Mouse (Mus musculus) liver, embryonic 12.5 days (tissue): ENCODE measurements around the gene Catsperg1. TPM values are rescaled to one million over a fixed set of nuclear protein-coding genes. Genes with fewer than 3 reads are reported as not detected.
"Not testable (repeated sequence)": the region's sequence is repeated elsewhere in the genome, so short reads cannot be mapped to it uniquely, and the experiment has no call there.

Experiments used
- ATAC-seq: fragments of 200-750 bp; cut with Nextera tagmentation; 2 replicates; pipeline ENCODE4 v1.8.0; 2017; ENCODE audit warnings: moderate number of reproducible peaks, mild to moderate bottlenecking, moderate library complexity
- H3K27ac ChIP-seq: fragments of 300-500 bp; sonication (generic); 2 replicates; pipeline ENCODE4 v1.5.1; 2016; ENCODE audit warnings: mild to moderate bottlenecking
- H3K27me3 ChIP-seq: fragments of 300-500 bp; sonication (generic); replicated peaks from 2 replicates; pipeline ENCODE4 v1.6.1; 2016; ENCODE audit warnings: mild to moderate bottlenecking, moderate library complexity
- H3K36me3 ChIP-seq: fragments of 300-500 bp; sonication (generic); 2 replicates; pipeline ENCODE4 v1.6.1; 2016; ENCODE audit warnings: mild to moderate bottlenecking, moderate library complexity
- H3K4me1 ChIP-seq: fragments of 300-500 bp; sonication (generic); 2 replicates; pipeline ENCODE4 v1.6.1; 2016
- H3K4me2 ChIP-seq: fragments of 300-500 bp; sonication (generic); 2 replicates; pipeline ENCODE4 v1.6.1; 2016; ENCODE audit warnings: mild to moderate bottlenecking, moderate library complexity
- H3K4me3 ChIP-seq: fragments of 300-500 bp; sonication (generic); 2 replicates; pipeline ENCODE4 v1.5.1; 2016; ENCODE audit warnings: mild to moderate bottlenecking, moderate library complexity
- H3K9ac ChIP-seq: fragments of 300-500 bp; sonication (generic); 2 replicates; pipeline ENCODE4 v1.6.1; 2016; ENCODE audit warnings: mild to moderate bottlenecking, moderate library complexity
- H3K9me3 ChIP-seq: fragments of 300-500 bp; sonication (generic); replicated peaks from 2 replicates; pipeline ENCODE4 v1.6.1; 2016; ENCODE audit warnings: mild to moderate bottlenecking, moderate library complexity
- WGBS: fragments of 180-500 bp; shearing (Covaris S2); methylation state at CpG from one replicate; pipeline ENCODE4 v1.1.7; 2016; ENCODE audit not compliant: insufficient replicate concordance; 5-methylcytosine and 5-hydroxymethylcytosine counted together
- polyA plus RNA-seq: library from polyadenylated mRNA; unstranded; fragments of >200 nt; fragmentation: Nextera tagmentation; extraction: Ambion mirVana; gene quantifications from 2 replicates; pipeline ENCODE4 v1.2.1, GENCODE M21; 2016

The Catsperg1 gene
- polyA plus RNA-seq, 1 experiment from 2014 or later: 0.26 TPM

DNA sequence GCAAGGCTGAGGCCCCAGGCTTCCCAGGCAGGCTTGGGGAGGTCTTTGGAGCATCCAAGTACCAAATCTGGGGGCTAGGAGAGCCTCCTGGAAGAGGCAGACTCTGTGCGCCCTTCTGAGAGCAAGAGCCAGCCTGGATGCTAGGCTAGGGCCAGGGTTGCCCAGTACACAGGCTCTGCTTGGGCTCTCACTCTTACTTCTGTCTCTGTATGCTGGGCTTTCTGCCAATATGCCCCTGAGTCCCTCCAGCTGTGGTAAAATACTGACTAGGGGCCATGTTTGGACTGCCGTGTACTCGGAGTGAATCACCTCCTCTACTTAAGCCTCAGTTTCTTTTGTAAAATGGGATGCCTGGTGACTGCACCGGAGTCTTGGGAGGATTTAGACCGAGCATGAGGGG is 32.2 kb upstream of the Catsperg1 start:
- ATAC-seq: no peak

DNA sequence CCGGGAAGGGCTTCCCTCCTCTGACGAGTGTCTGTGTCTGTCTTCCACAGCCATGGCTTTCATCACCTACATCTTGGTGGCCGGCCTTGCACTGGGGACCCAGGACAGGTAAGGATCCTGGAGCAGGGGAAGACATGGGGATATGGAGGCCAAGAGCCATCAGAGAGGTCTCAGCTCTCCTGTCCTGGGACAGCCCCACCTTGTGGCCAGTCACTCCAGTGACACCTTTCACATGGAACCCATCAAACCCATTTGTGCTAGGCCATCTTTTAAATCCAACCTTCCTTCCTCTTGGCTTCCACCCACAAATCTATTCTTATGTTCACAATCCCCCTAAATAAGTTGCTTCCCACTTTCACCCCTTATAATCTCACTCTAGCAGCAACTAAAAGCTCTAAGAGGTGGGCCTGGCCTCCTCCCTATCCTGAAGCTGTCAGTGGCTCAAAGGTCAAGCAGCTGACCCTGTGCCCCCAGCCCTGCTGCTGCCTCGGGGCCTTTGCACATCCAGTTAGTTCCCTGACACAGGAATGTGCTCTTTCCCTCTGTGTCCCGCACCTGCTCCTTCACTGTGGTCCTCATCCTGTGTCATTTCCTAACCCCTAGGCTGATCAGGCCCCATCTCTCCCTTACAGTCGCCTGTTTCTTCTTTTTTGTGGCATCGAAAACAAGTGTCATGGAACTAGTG is 31.0 kb upstream of the Catsperg1 start:
- Histone ChIP-seq H3K27me3 (no peaks in the 10 kb centered on the region), H3K36me3 (peaks cover 32% of the 10 kb centered on the region), H3K4me3 (no peak overlapping the region), H3K9me3 (no peaks in the 10 kb centered on the region), H3K9ac (no peak overlapping the region), H3K4me1 (peaks cover 36% of the 10 kb centered on the region), H3K27ac (no peak overlapping the region), H3K4me2 (no peak overlapping the region)
- 68% methylated on average over 7 of the region's 7 CpGs for WGBS
- ATAC-seq: no peak

More for the DNA sequence above, 32.2 kb upstream of the Catsperg1 start:
- no peak overlapping the region for H3K27ac ChIP-seq
- no peak overlapping the region for H3K4me3 ChIP-seq
- H3K4me2 ChIP-seq: no peak overlapping the region
- H3K27me3 ChIP-seq: no peaks in the 10 kb centered on the region
- H3K36me3 ChIP-seq: peaks cover 28% of the 10 kb centered on the region
- no peak overlapping the region for H3K9ac ChIP-seq
- H3K4me1 ChIP-seq: peaks cover 30% of the 10 kb centered on the region
- 85% methylated on average over 5 of the region's 5 CpGs for WGBS
- H3K9me3 ChIP-seq: no peaks in the 10 kb centered on the region

DNA sequence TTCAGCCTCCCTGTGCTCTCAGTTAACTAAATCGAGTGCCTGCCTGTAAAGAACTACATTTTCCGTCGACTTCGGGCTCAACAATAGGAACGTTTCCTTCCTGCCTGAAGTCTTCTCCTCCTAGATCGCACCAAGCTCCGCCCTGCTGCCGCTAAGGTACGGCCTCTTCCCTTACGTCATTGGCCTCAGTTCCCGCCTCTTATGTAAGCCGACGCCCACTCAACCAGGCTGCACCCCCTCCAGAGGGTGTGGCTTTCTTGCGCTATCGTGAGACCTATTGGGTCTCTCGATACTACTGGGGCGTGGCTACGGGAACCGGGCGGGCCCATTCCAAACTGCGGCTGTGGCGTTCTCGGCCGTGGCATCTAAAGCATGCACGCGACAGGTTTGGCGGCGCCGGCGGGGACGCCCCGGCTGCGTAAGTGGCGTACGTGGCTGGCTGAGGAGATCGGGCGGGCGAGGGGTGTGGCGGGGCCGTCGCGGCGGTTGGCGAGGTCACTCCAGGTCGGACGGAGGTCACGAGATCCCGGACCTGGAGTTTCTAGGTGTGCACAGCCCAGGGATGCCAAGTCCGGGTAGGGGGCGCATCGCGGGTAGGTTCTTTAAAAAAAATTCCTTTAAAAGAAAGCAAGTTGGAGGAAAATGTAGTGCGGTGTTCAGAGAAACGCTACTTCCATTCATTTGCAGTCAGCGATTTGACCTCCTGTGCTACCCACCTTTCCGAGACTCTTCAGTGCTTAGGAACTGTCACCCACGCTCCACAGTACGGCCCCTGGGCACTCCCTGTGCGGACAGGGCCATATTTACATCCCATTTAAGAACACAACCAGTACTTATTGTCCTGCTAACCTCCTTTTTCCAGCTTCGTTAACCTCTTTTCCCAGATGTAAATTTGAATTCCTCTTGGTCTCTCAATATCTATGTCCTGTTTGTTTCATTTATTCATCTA is 24.5 kb upstream of the Catsperg1 start, which contains the start of gene Yif1b:
Gene Yif1b (plus strand): TSS at position 311 of the 949 bp plus-strand sequence.
- Histone ChIP-seq H3K9me3 (no peaks in the 10 kb centered on the region), H3K27ac (peak within 1 kb of the TSS; percentile 89), H3K36me3 (0 out of 2 replicates have a peak, but pooled peaks cover 5% of the 10 kb centered on the region), H3K4me1 (peaks cover 30% of the 10 kb centered on the region), H3K4me3 (peak within 1 kb of the TSS; percentile 61), H3K27me3 (peaks cover 5% of the 10 kb centered on the region; the same call in 1 of the 2 replicates), H3K9ac (peak within 1 kb of the TSS; percentile 72), H3K4me2 (peak within 1 kb of the TSS; percentile 77)
- WGBS: 2% methylated on average over 60 of the region's 60 CpGs
- ATAC-seq: peak; percentile 94

DNA sequence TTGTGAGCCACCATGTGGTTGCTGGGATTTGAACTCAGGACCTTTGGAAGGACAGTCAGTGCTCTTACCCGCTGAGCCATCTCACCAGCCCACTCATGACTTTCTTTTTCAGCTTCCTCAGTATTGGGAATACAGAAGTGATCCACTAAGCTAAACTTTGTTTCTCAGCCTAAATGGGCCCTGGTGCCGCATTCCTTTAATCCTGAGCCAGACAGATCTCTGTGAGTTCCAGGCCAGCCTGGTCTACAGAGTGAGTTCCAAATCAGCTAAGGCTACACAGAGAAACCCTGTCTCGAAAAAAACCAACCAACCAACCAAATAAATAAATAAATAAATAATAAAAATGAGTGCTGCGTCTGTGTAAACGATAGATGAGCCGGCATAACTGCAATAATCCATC is 23.8 kb upstream of the Catsperg1 start:
- Histone ChIP-seq H3K4me2 (peak overlapping the region; percentile 77), H3K27ac (peak overlapping the region; percentile 89), H3K4me3 (peak overlapping the region; percentile 61), H3K4me1 (peaks cover 30% of the 10 kb centered on the region), H3K27me3 (peaks cover 12% of the 10 kb centered on the region), H3K9ac (peak overlapping the region; percentile 72)
- not testable (repeated sequence) for H3K36me3 ChIP-seq, ATAC-seq, H3K9me3 ChIP-seq
- 26% methylated on average over 6 of the region's 6 CpGs for WGBS

DNA sequence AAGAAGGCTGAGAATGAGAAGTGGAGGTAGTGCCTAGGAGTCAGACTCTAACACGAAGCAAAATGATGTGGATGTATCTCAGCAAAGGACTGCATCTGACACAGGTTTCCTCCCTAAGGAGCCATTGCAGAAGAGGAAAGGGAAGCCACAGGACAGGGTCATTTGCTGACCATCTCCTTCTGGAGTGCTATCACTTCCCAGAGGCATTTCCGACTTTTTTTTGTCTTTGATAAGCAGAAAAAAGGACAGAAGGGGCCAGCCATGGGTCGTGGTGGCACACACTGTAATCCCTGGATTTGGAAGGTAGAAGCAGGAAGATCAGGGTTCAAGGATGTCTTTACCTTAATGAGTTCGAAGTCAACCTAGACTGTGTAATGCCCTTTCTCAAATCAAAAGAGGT is 22.8 kb upstream of the Catsperg1 start:
- Histone ChIP-seq H3K4me2 (no peak overlapping the region), H3K27me3 (peaks cover 22% of the 10 kb centered on the region), H3K27ac (no peak overlapping the region), H3K4me3 (no peak overlapping the region), H3K36me3 (0 out of 2 replicates have a peak, but pooled peaks cover 5% of the 10 kb centered on the region), H3K9ac (no peak overlapping the region), H3K9me3 (no peaks in the 10 kb centered on the region), H3K4me1 (peaks cover 39% of the 10 kb centered on the region)
- 47% methylated on average over 4 of the region's 4 CpGs for WGBS
- ATAC-seq: no peak

DNA sequence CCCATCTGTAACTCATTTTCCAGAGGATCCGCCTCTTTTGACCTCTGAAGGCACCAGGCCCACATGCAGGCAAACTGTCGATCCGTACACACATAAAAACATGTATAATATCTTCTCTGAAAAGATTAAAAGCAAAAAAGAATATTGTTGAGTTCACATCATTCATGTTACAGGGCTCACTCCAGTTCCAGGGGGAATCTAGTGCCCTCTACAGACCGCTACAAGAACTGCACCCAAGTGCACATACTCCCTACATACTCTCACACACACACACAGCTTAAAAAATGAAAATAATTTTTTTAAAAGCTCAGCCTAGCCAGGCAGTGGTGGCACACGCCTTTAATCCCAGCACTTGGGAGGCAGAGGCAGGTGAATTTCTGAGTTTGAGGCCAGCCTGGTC is 20.8 kb upstream of the Catsperg1 start:
- Histone ChIP-seq H3K9me3 (no peaks in the 10 kb centered on the region), H3K36me3 (no peaks in the 10 kb centered on the region), H3K9ac (no peak overlapping the region), H3K4me1 (peaks cover 30% of the 10 kb centered on the region), H3K27me3 (peaks cover 40% of the 10 kb centered on the region), H3K4me2 (no peak overlapping the region), H3K4me3 (no peak overlapping the region), H3K27ac (no peak overlapping the region)
- ATAC-seq: no peak
- 72% methylated on average over 5 of the region's 5 CpGs for WGBS

DNA sequence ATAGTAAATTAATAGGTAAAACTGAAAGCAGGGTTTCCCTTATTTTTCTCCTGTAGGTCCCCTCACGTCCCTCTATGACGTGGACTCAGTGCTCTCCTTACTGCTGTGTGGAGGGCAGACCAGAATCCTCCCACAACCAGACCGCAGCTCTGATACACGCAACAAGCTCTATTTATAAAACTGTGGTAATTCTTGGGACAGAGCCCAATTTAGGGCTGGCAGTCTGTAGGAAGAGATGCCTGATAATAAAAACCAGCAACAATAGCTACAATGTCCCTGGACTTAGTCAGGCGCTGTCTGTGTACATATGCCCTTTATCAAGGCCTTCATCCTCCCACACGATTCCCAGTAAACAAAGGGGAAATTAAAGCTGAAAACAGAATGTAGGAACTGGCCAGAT is 19.9 kb upstream of the Catsperg1 start:
- Histone ChIP-seq H3K36me3 (no peaks in the 10 kb centered on the region), H3K9me3 (no peaks in the 10 kb centered on the region), H3K27ac (no peak overlapping the region), H3K4me2 (no peak overlapping the region), H3K9ac (no peak overlapping the region), H3K4me1 (peaks cover 21% of the 10 kb centered on the region), H3K27me3 (peaks cover 49% of the 10 kb centered on the region), H3K4me3 (no peak overlapping the region)
- 46% methylated on average over 6 of the region's 6 CpGs for WGBS
- ATAC-seq: no peak

DNA sequence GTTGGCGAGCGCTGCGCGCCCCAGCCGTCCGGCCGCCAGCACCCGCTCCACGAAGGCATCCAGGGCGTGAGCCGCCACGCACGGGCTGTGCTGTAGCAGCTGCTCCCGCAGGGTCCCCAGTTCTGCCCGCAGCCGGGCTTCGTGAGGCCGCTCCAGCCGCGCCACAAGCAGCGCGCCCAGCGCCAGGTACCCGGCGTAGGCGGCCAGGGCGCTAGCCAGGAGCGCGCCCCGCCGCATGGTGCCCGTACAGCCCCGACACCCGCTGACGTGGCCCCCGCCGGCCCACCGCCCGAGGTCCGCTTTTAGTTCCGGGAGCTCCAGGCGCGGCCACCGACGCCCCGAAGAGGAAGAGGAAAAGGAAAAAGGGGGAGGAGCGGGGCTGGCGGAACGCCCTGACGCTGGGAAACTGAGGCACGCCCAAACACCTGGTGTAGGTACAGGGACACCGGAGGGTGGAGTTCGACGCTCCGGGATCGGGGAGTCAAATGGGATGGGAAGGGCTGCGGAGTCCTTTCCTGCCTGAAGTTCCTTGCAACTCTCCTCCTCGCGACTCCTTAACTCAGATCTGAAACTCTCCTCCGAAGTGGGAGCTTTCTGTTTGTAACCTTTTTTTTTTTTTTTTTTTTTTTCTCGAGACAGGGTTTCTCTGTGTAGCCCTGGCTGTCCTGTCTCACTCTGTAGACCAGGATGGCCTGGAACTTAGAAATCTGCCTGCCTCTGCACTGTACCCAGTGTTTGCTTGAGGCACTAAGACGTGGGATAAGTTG is 18.6 kb upstream of the Catsperg1 start, which contains the start of gene Kcnk6:
Gene Kcnk6 (minus strand): TSS at position 269 of the 767 bp plus-strand sequence.
- H3K27ac ChIP-seq: peak within 1 kb of the TSS; percentile 56
- WGBS: 1% methylated on average over 44 of the region's 62 CpGs
- ATAC-seq: no peak
- peaks cover 15% of the 10 kb centered on the region for H3K4me1 ChIP-seq
- peak within 1 kb of the TSS; percentile 60 for H3K4me3 ChIP-seq
- peak within 1 kb of the TSS; percentile 66 for H3K9ac ChIP-seq
- peak within 1 kb of the TSS; percentile 80 for H3K4me2 ChIP-seq
- H3K9me3 ChIP-seq: no peaks in the 10 kb centered on the region
- no peaks in the 10 kb centered on the region for H3K36me3 ChIP-seq
- H3K27me3 ChIP-seq: peaks cover 52% of the 10 kb centered on the region

DNA sequence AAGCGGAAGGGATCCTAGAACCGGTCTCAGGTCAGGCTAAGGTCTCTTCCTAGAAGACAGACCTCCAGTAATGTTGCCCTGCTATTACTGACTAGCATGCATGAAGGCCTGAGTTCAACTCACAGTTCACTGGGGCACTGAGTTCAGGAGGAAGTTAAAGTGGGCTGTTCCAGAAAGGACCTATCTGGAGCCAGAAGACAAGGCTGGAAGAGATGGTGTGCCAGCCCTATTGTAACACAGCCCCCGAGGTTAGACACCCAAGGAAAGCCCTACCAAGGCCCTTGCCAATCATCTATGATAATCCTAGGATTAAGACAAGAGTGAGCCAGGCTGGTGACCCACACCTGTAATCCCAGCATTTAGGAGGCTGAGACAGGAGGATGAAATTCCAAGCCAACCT is 17.7 kb upstream of the Catsperg1 start:
- ATAC-seq: no peak
- H3K9me3 ChIP-seq: no peaks in the 10 kb centered on the region
- peak overlapping the region; percentile 80 for H3K4me2 ChIP-seq
- H3K27me3 ChIP-seq: peaks cover 52% of the 10 kb centered on the region
- no peak overlapping the region for H3K9ac ChIP-seq
- no peaks in the 10 kb centered on the region for H3K36me3 ChIP-seq
- H3K4me1 ChIP-seq: peaks cover 14% of the 10 kb centered on the region
- WGBS: 29% methylated on average over 3 of the region's 3 CpGs
- peak overlapping the region; percentile 56; the same call in 1 of the 2 replicates for H3K27ac ChIP-seq
- H3K4me3 ChIP-seq: peak overlapping the region; percentile 60

DNA sequence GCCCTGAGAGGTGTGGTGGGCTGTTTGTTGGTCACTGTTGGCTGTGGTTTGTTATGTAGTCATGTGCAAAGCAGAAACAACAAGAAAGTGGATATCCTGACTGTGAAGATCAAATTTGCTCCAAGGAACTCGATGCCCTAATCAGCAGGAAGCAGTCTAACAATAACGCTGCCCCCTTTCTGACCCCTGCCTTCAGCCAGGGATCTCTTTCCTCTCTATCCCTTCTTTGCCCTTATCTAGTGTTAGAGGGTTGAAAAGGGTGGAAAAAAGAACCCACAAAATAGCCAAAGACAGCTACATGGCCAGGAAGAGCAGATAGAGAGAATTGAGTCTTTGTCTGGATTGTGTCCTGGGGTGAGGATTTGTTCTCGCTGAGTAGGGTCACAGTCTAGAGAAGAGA is 16.7 kb upstream of the Catsperg1 start:
- peaks cover 52% of the 10 kb centered on the region for H3K27me3 ChIP-seq

DNA sequence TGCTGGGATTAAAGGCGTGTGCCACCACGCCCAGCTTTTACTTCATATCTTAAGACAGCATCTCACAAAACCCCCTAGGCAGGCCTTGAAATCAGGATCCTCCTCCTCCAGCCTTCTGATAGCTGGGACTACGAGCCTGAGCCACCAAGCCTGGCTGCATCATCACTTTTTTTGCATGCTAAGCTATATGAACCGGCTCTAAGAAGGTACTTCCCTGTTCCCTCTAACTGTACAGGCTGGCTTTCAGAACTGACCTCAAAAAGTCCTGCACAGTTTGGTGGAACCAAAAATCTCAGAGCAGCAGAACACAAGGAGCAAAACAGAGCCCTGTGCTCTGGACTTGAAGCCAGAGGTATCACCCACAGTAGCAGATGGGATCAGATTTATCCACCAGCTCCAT is 14.4 kb upstream of the Catsperg1 start:
- Histone ChIP-seq H3K36me3 (peaks cover 7% of the 10 kb centered on the region; the same call in 1 of the 2 replicates), H3K4me2 (no peak overlapping the region), H3K27me3 (peaks cover 46% of the 10 kb centered on the region), H3K4me1 (peaks cover 20% of the 10 kb centered on the region), H3K4me3 (no peak overlapping the region), H3K9ac (no peak overlapping the region), H3K27ac (no peak overlapping the region), H3K9me3 (no peaks in the 10 kb centered on the region)
- no peak for ATAC-seq
- WGBS: 29% methylated on average over 4 of the region's 4 CpGs

More for the DNA sequence above, 16.7 kb upstream of the Catsperg1 start:
- H3K27ac ChIP-seq: no peak overlapping the region
- peaks cover 14% of the 10 kb centered on the region for H3K4me1 ChIP-seq
- no peak overlapping the region for H3K9ac ChIP-seq
- no peak overlapping the region for H3K4me3 ChIP-seq
- no peaks in the 10 kb centered on the region for H3K9me3 ChIP-seq
- no peak for ATAC-seq
- H3K4me2 ChIP-seq: no peak overlapping the region
- WGBS: 12% methylated on average over 3 of the region's 3 CpGs
- peaks cover under 1% of the 10 kb centered on the region; the same call in 1 of the 2 replicates for H3K36me3 ChIP-seq
